8 mouse cellular contexts compared by ENCODE assay signal in the genomic region with DNA sequence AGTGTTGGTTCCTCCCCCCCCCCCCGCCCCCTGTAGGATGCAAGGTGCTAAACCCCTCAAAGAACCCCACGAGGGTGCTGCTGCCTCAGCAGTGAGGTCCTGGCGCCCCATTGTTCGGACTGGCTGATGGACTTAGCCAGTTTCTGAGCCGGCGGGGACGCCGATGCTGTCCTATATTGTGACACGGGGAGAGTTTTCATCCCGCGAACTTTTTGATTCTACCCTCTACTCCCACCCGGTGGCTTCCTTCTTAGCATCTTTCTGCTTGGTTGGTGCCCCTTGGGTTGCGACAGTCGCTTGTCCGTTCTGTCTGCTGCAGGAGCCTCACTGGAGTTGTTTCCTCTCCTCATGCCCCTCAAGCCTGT. TPM values are rescaled to one million over a fixed set of nuclear protein-coding genes. Genes with fewer than 3 reads are reported as not detected.
DNase-seq lines count a peak whose midpoint lies in the region; ATAC-seq and TF ChIP-seq lines count a peak whose summit lies in the region.

No protein-coding gene starts in this region.

- no peaks in the 10 kb centered on the region for H3K4me1 ChIP-seq in embryonic facial prominence, embryonic 11.5 days (ENCODE audit: control insufficient read depth, insufficient read depth, low read length)
- peaks cover 8% of the 10 kb centered on the region; the same call in 1 of the 2 replicates for H3K4me1 ChIP-seq in hindbrain, embryonic 14.5 days (replicated peaks; ENCODE audit: control insufficient read depth, insufficient read depth, low read length)
- peaks cover 16% of the 10 kb centered on the region for H3K4me1 ChIP-seq in limb, embryonic 10.5 days
- H3K4me1 ChIP-seq in midbrain, embryonic 10.5 days, result peaks cover 23% of the 10 kb centered on the region
- H3K4me1 ChIP-seq in testis, adult 2 months (ENCODE audit: control insufficient read depth, insufficient read depth, low read length), result peaks cover 6% of the 10 kb centered on the region

- H3K27ac ChIP-seq in embryonic facial prominence, embryonic 11.5 days (replicated peaks; ENCODE audit: low read depth, low read length), result peak overlapping the region; percentile 81
- peak overlapping the region; percentile 98 for H3K27ac ChIP-seq in hindbrain, embryonic 14.5 days
- H3K27ac ChIP-seq in limb, embryonic 10.5 days, result peak overlapping the region; percentile 86
- peak overlapping the region; percentile 97 for H3K27ac ChIP-seq in midbrain, embryonic 10.5 days (replicated peaks)
- peak overlapping the region; percentile 84 for H3K27ac ChIP-seq in testis, adult 2 months (ENCODE audit: control insufficient read depth, insufficient read depth, low read depth, low read length)

- TF ChIP-seq POLR2A in testis, adult 2 months (IDR thresholded peaks at IDR 0.05; ENCODE audit: control insufficient read depth, low read depth, low read length), result no peak

- WGBS in embryonic facial prominence, embryonic 11.5 days, result 0% methylated on average over 14 of the region's 15 CpGs
- WGBS in hindbrain, embryonic 14.5 days, result under 1% methylated on average over 15 of the region's 15 CpGs
- under 1% methylated on average over 15 of the region's 15 CpGs for WGBS in limb, embryonic 10.5 days
- WGBS in midbrain, embryonic 10.5 days, result 0% methylated on average over 15 of the region's 15 CpGs

- peaks cover 4% of the 10 kb centered on the region for H3K27me3 ChIP-seq in embryonic facial prominence, embryonic 11.5 days (ENCODE audit: control insufficient read depth, insufficient read depth, low read length)
- H3K27me3 ChIP-seq in hindbrain, embryonic 14.5 days (ENCODE audit: control insufficient read depth, insufficient read depth, low read length), result no peaks in the 10 kb centered on the region
- H3K27me3 ChIP-seq in limb, embryonic 10.5 days (ENCODE audit: low read depth, poor library complexity, severe bottlenecking), result peaks cover 48% of the 10 kb centered on the region
- 0 out of 2 replicates have a peak, but pooled peaks cover 6% of the 10 kb centered on the region for H3K27me3 ChIP-seq in midbrain, embryonic 10.5 days (ENCODE audit: low read depth, poor library complexity, severe bottlenecking)
- no peaks in the 10 kb centered on the region for H3K27me3 ChIP-seq in testis, adult 2 months (ENCODE audit: control insufficient read depth, insufficient read depth, low read length)

- H3K9ac ChIP-seq in embryonic facial prominence, embryonic 11.5 days (replicated peaks; ENCODE audit: low read length), result peak overlapping the region; percentile 81
- H3K9ac ChIP-seq in hindbrain, embryonic 14.5 days, result peak overlapping the region; percentile 97

- H3K9me3 ChIP-seq in embryonic facial prominence, embryonic 11.5 days (replicated peaks; ENCODE audit: control insufficient read depth, low read length), result no peaks in the 10 kb centered on the region
- H3K9me3 ChIP-seq in hindbrain, embryonic 14.5 days (ENCODE audit: control insufficient read depth, low read length), result no peaks in the 10 kb centered on the region
- no peaks in the 10 kb centered on the region for H3K9me3 ChIP-seq in limb, embryonic 10.5 days (replicated peaks)
- H3K9me3 ChIP-seq in midbrain, embryonic 10.5 days (replicated peaks), result no peaks in the 10 kb centered on the region

- peak overlapping the region; percentile 87 for H3K4me3 ChIP-seq in embryonic facial prominence, embryonic 11.5 days (ENCODE audit: low read depth, low read length)
- H3K4me3 ChIP-seq in hindbrain, embryonic 14.5 days (replicated peaks; ENCODE audit: low read length), result peak overlapping the region; percentile 82
- peak overlapping the region; percentile 84 for H3K4me3 ChIP-seq in limb, embryonic 10.5 days
- peak overlapping the region; percentile 84 for H3K4me3 ChIP-seq in midbrain, embryonic 10.5 days
- H3K4me3 ChIP-seq in testis, adult 2 months (ENCODE audit: control insufficient read depth, low read depth, low read length), result peak overlapping the region; percentile 90

- DNase-seq in urinary bladder, postnatal 14 days (ENCODE audit: low spot score), result peak; percentile 22
- DNase-seq in urinary bladder, postnatal 4 days (ENCODE audit: low spot score in 2 of 2), result no peak
- peak; percentile 56 for DNase-seq in embryonic facial prominence, embryonic 11.5 days (ENCODE audit: low spot score)
- peak; percentile 64 for DNase-seq in hindbrain, embryonic 14.5 days (ENCODE audit: low spot score)
- DNase-seq in limb, embryonic 10.5 days (ENCODE audit: low spot score), result no peak
- DNase-seq in midbrain, embryonic 10.5 days (ENCODE audit: low spot score), result no peak
- no peak for DNase-seq in urinary bladder, adult 18-20 months (ENCODE audit: low spot score in 2 of 2)

- no peaks in the 10 kb centered on the region for H3K36me3 ChIP-seq in embryonic facial prominence, embryonic 11.5 days (replicated peaks; ENCODE audit: control insufficient read depth, insufficient read depth, low read depth, low read length)
- H3K36me3 ChIP-seq in hindbrain, embryonic 14.5 days (replicated peaks; ENCODE audit: control insufficient read depth, insufficient read depth), result no peaks in the 10 kb centered on the region
- H3K36me3 ChIP-seq in limb, embryonic 10.5 days, result no peaks in the 10 kb centered on the region
- 0 out of 2 replicates have a peak, but pooled peaks cover 3% of the 10 kb centered on the region for H3K36me3 ChIP-seq in midbrain, embryonic 10.5 days
- no peaks in the 10 kb centered on the region for H3K36me3 ChIP-seq in testis, adult 2 months (ENCODE audit: control insufficient read depth, insufficient read depth, low read length)

- ATAC-seq in embryonic facial prominence, embryonic 11.5 days (replicated peaks; ENCODE audit: insufficient number of reproducible peaks, low FRiP score, low TSS enrichment, low read depth), result peak; percentile 70; the same call in 1 of the 2 replicates
- peak; percentile 51 for ATAC-seq in hindbrain, embryonic 14.5 days (ENCODE audit: low FRiP score)

- TF ChIP-seq CTCF in testis, adult 2 months (IDR thresholded peaks at IDR 0.05; ENCODE audit: control insufficient read depth, insufficient read depth, insufficient replicate concordance, low read depth, low read length), result no peak

- peak overlapping the region; percentile 94 for H3K4me2 ChIP-seq in embryonic facial prominence, embryonic 11.5 days (ENCODE audit: low read depth, low read length)
- peak overlapping the region; percentile 73 for H3K4me2 ChIP-seq in hindbrain, embryonic 14.5 days (replicated peaks)

RNA-seq across cellular contexts. Expression of gene Zswim5, which starts 0.6 kb away (rescaled TPM):
- 3.0 and 3.3 TPM in 2 replicates for polyA plus RNA-seq in embryonic facial prominence, embryonic 11.5 days (2014; fragmentation: Nextera tagmentation; extraction: Ambion mirVana)
- 5.9 and 6.0 TPM in 2 replicates for polyA plus RNA-seq in hindbrain, embryonic 14.5 days (2014; fragmentation: Nextera tagmentation; extraction: Ambion mirVana)
- 0.59 and 0.68 TPM in 2 replicates for polyA plus RNA-seq in limb, embryonic 10.5 days (2016; fragmentation: Nextera tagmentation; extraction: Ambion mirVana)
- 5.7 and 7.4 TPM in 2 replicates for polyA plus RNA-seq in midbrain, embryonic 10.5 days (2016; fragmentation: Nextera tagmentation; extraction: Ambion mirVana)
- 3.7 and 4.7 TPM in 2 replicates for polyA plus RNA-seq in testis, adult 2 months (2012; rRNA removed)

RNA-seq across cellular contexts. Expression of gene Hpdl, which starts 55.1 kb away (rescaled TPM):
- polyA plus RNA-seq in embryonic facial prominence, embryonic 11.5 days (2014; fragmentation: Nextera tagmentation; extraction: Ambion mirVana), result 1.2 and 1.7 TPM in 2 replicates
- 1.8 and 1.9 TPM in 2 replicates for polyA plus RNA-seq in hindbrain, embryonic 14.5 days (2014; fragmentation: Nextera tagmentation; extraction: Ambion mirVana)
- polyA plus RNA-seq in limb, embryonic 10.5 days (2016; fragmentation: Nextera tagmentation; extraction: Ambion mirVana), result 2.2 TPM in 2 replicates
- 1.0 and 1.2 TPM in 2 replicates for polyA plus RNA-seq in midbrain, embryonic 10.5 days (2016; fragmentation: Nextera tagmentation; extraction: Ambion mirVana)
- 2.0 and 3.5 TPM in 2 replicates for polyA plus RNA-seq in testis, adult 2 months (2012; rRNA removed)

Comparison
In these comparisons a context has a peak if more than half of its experiments do, and no peak if none do; other contexts are left out.
1. DNase-seq: peak in urinary bladder, postnatal 14 days (single experiment), embryonic facial prominence, embryonic 11.5 days (single experiment) and hindbrain, embryonic 14.5 days (single experiment); none in urinary bladder, postnatal 4 days (0 of 2), limb, embryonic 10.5 days (single experiment), midbrain, embryonic 10.5 days (single experiment) and urinary bladder, adult 18-20 months (0 of 2).
2. Peak in every context shown above with its lines, with median percentiles within 50 percentile points of each other: H3K27ac ChIP-seq and H3K4me3 ChIP-seq.